Mouse (Mus musculus): ENCODE measurements around the gene AC192777.2. TPM values are rescaled to one million over a fixed set of nuclear protein-coding genes. Genes with fewer than 3 reads are reported as not detected.
"Not testable (repeated sequence)": the region's sequence is repeated elsewhere in the genome, so short reads cannot be mapped to it uniquely, and the experiment has no call there.

AC192777.2 gene
- not detected for polyA plus RNA-seq (2017; shearing (Covaris generic))

DNA sequence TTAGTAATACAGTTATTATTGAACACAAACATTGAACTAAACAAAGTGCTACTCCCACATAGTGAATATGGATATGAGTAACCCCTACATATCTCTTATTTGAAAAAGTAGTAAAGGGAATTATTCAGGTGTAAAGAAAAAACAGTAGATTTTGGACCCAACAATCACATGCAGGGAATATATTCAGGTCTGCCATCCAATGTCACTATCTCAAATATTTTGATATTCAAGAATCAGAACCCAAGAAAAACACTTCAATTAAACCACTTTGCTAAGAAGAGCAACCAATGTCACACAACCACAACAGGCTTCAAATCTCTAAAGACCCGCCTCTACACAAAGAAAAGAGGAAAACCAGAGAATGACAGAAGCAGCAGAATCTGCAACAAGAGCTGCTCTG lies at the start of gene AC192777.2:
Gene AC192777.2, plus strand, starts transcription at position 301 of the 400 bp plus-strand sequence.
- ATAC-seq: not testable (repeated sequence)

DNA sequence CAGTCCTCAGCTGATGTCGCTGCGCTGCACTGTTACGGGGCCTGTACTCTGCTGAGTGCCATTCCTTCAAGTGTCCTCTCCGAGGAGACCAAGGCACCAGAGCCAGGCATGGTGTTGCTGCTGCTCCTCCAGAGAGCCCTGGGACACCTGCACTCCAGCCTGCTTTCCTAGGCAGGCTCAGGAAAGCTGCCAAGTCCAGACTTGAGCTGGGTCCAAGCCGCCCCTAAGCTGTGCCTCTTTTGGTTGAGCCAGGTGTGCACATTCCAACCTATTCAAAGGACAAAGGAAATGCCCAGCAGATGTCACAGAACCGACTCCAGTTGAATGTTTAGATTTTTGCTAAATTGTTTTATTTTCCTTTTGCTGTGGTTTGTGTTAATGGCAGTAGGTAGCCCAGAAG lies 20.9 kb downstream of the AC192777.2 start:
- ATAC-seq: not testable (repeated sequence)

DNA sequence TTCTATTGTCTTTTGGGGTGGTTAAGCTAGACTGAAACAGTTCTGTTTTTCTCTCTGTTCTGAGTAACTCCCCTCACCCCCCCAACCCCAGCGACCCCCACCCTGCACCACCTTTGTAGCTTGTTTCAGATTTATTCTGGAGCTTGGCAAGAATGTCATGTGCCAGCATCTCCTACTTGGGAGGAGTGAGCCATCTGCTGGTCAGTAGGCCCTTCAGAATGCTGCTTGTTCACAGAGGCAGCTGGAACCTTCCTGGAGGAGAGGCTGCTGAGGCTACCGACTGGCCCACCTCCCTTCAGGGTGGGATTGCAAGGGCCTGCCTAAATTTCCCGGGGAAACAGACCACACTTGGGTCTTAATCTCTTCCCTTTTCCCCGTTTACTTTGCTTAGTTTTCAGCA lies 21.6 kb downstream of the AC192777.2 start:
- not testable (repeated sequence) for ATAC-seq

Other genes with a start within 250 kb of the AC192777.2 start
- gene Esp38, start 144.9 kb upstream of the AC192777.2 start, polyA plus RNA-seq (2017; shearing (Covaris generic)): not detected
- not detected for gene Pgk2, start 113.2 kb downstream of the AC192777.2 start, polyA plus RNA-seq (2017; shearing (Covaris generic))
- not detected for gene Crisp3, start 146.8 kb downstream of the AC192777.2 start, polyA plus RNA-seq (2017; shearing (Covaris generic))
- not detected for gene Crisp1, start 223.8 kb downstream of the AC192777.2 start, polyA plus RNA-seq (2017; shearing (Covaris generic))